Comparison of ENCODE assay signal across 24 mouse cellular contexts in genomic region chr5:136771132-136771531, GRCm38 (mm10).
DNase-seq lines count a peak whose midpoint lies in the region; ATAC-seq and TF ChIP-seq lines count a peak whose summit lies in the region.
"Had no signal": no experiment of that assay in that cellular context is flagged by ENCODE, and none has a peak within 500 bp of the region (broad histone marks: within the 10 kb centered on the region; RNA-seq: fewer than 3 reads in every experiment).

No protein-coding gene starts in this region.

- no peak overlapping the region for H3K27ac ChIP-seq in testis, adult 2 months (ENCODE audit: control insufficient read depth, insufficient read depth, low read depth, low read length)
- H3K27ac ChIP-seq in limb, embryonic 12.5 days: peak overlapping the region; percentile 76
- peak overlapping the region; percentile 24 for H3K27ac ChIP-seq in limb, embryonic 15.5 days
- H3K27ac ChIP-seq in midbrain, embryonic 15.5 days: no peak overlapping the region
- H3K27ac ChIP-seq: forebrain, embryonic 10.5 days; forebrain, embryonic 13.5 days; gastrocnemius, adult 2 months; hindbrain, embryonic 12.5 days; hindbrain, embryonic 15.5 days had no signal

- WGBS in limb, embryonic 12.5 days: 37% methylated on average over 10 of the region's 10 CpGs
- 30% methylated on average over 10 of the region's 10 CpGs for WGBS in limb, embryonic 15.5 days
- 93% methylated on average over 10 of the region's 10 CpGs for WGBS in midbrain, embryonic 15.5 days

- no peak for DNase-seq in testis, postnatal 10 days (ENCODE audit: low spot score)
- peak; percentile 35 for DNase-seq in hindlimb bud, embryonic 11.5 days (ENCODE audit: extremely low spot score, low read depth, low spot score)
- DNase-seq in spleen, postnatal 10 days (ENCODE audit: low spot score in 2 of 2): no peak
- no peak for DNase-seq in thymus, adult 18-20 months
- DNase-seq: adrenal gland, adult 2 months; adrenal gland, postnatal 25 days; B cell, adult 2 months; cerebellum, adult 11-12 months; cerebellum, adult 8-10 months; cerebellum, postnatal 10 days; cerebellum, postnatal 36 days; gastrocnemius, adult 2 months; gastrocnemius, postnatal 14 days; heart, adult 11 months had no signal

- H3K4me3 ChIP-seq in testis, adult 2 months (ENCODE audit: control insufficient read depth, low read depth, low read length): peak overlapping the region; percentile 27
- no peak overlapping the region for H3K4me3 ChIP-seq in limb, embryonic 12.5 days (replicated peaks)
- H3K4me3 ChIP-seq in limb, embryonic 15.5 days: no peak overlapping the region
- no peak overlapping the region for H3K4me3 ChIP-seq in midbrain, embryonic 15.5 days
- H3K4me3 ChIP-seq: forebrain, embryonic 10.5 days; forebrain, embryonic 13.5 days; gastrocnemius, adult 2 months; hindbrain, embryonic 12.5 days; hindbrain, embryonic 15.5 days had no signal

- no peaks in the 10 kb centered on the region for H3K36me3 ChIP-seq in testis, adult 2 months (ENCODE audit: control insufficient read depth, insufficient read depth, low read length)
- H3K36me3 ChIP-seq in limb, embryonic 12.5 days: peaks cover 5% of the 10 kb centered on the region
- no peaks in the 10 kb centered on the region for H3K36me3 ChIP-seq in limb, embryonic 15.5 days
- H3K36me3 ChIP-seq in midbrain, embryonic 15.5 days (replicated peaks): no peaks in the 10 kb centered on the region
- H3K36me3 ChIP-seq: forebrain, embryonic 10.5 days; hindbrain, embryonic 12.5 days; hindbrain, embryonic 15.5 days had no signal

- peaks cover 5% of the 10 kb centered on the region for H3K9me3 ChIP-seq in limb, embryonic 12.5 days
- H3K9me3 ChIP-seq in limb, embryonic 15.5 days: no peaks in the 10 kb centered on the region
- H3K9me3 ChIP-seq in midbrain, embryonic 15.5 days: no peaks in the 10 kb centered on the region
- H3K9me3 ChIP-seq: hindbrain, embryonic 15.5 days had no signal

- H3K4me1 ChIP-seq in testis, adult 2 months (ENCODE audit: control insufficient read depth, insufficient read depth, low read length): peaks cover 5% of the 10 kb centered on the region
- peaks cover 61% of the 10 kb centered on the region for H3K4me1 ChIP-seq in limb, embryonic 12.5 days (replicated peaks)
- peaks cover 25% of the 10 kb centered on the region for H3K4me1 ChIP-seq in limb, embryonic 15.5 days
- H3K4me1 ChIP-seq in midbrain, embryonic 15.5 days: no peaks in the 10 kb centered on the region
- H3K4me1 ChIP-seq: forebrain, embryonic 13.5 days; hindbrain, embryonic 15.5 days had no signal

- TF ChIP-seq CTCF in testis, adult 2 months (IDR thresholded peaks at IDR 0.05; ENCODE audit: control insufficient read depth, insufficient read depth, insufficient replicate concordance, low read depth, low read length): no peak

- H3K4me2 ChIP-seq in limb, embryonic 12.5 days: peak overlapping the region; percentile 26; the same call in 1 of the 2 replicates
- H3K4me2 ChIP-seq in limb, embryonic 15.5 days: no peak overlapping the region
- H3K4me2 ChIP-seq in midbrain, embryonic 15.5 days: no peak overlapping the region
- H3K4me2 ChIP-seq: forebrain, embryonic 13.5 days; heart, embryonic 11.5 days; hindbrain, embryonic 12.5 days; hindbrain, embryonic 15.5 days had no signal

- ATAC-seq in limb, embryonic 12.5 days (ENCODE audit: insufficient number of reproducible peaks, insufficient read depth, low FRiP score, low TSS enrichment, low read depth): peak; percentile 34
- peak; percentile 64 for ATAC-seq in limb, embryonic 15.5 days (ENCODE audit: insufficient number of reproducible peaks, low FRiP score, low TSS enrichment, low read depth)
- ATAC-seq in midbrain, embryonic 15.5 days (replicated peaks): no peak
- ATAC-seq: forebrain, embryonic 13.5 days; forebrain, embryonic 16.5 days had no signal

- no peak for TF ChIP-seq POLR2A in testis, adult 2 months (IDR thresholded peaks at IDR 0.05; ENCODE audit: control insufficient read depth, low read depth, low read length)

- no peaks in the 10 kb centered on the region for H3K27me3 ChIP-seq in testis, adult 2 months (ENCODE audit: control insufficient read depth, insufficient read depth, low read length)
- no peaks in the 10 kb centered on the region for H3K27me3 ChIP-seq in limb, embryonic 12.5 days
- no peaks in the 10 kb centered on the region for H3K27me3 ChIP-seq in limb, embryonic 15.5 days
- H3K27me3 ChIP-seq in midbrain, embryonic 15.5 days (replicated peaks): no peaks in the 10 kb centered on the region
- H3K27me3 ChIP-seq: hindbrain, embryonic 12.5 days; hindbrain, embryonic 15.5 days had no signal

- H3K9ac ChIP-seq in limb, embryonic 12.5 days (replicated peaks): no peak overlapping the region
- H3K9ac ChIP-seq in limb, embryonic 15.5 days: no peak overlapping the region
- H3K9ac ChIP-seq in midbrain, embryonic 15.5 days: no peak overlapping the region
- H3K9ac ChIP-seq: forebrain, embryonic 13.5 days; hindbrain, embryonic 12.5 days; hindbrain, embryonic 15.5 days had no signal

Comparison
In these comparisons a context has a peak if more than half of its experiments do, and no peak if none do; other contexts are left out.
1. H3K27ac ChIP-seq: peak in limb, embryonic 12.5 days (single experiment) and limb, embryonic 15.5 days (single experiment); none in testis, adult 2 months (single experiment) and midbrain, embryonic 15.5 days (single experiment).